Mouse (Mus musculus) neural tube, embryonic 13.5 days (tissue): Measurements from ENCODE around the gene Nfyc. TPM values are rescaled to one million over a fixed set of nuclear protein-coding genes. Genes with fewer than 3 reads are reported as not detected.

Experiments used
- ATAC-seq: fragments of 200-750 bp; cut with Nextera tagmentation; 2 replicates; pipeline ENCODE4 v1.8.0; 2017; ENCODE audit warnings: low read depth, mild to moderate bottlenecking, moderate TSS enrichment, moderate library complexity
- H3K27ac ChIP-seq: fragments of 300-500 bp; sonication (generic); replicated peaks from 2 replicates; pipeline ENCODE4 v1.5.1; 2015; ENCODE audit warnings: moderate library complexity, mild to moderate bottlenecking, inconsistent platforms
- H3K27me3 ChIP-seq: fragments of 300-500 bp; sonication (generic); 2 replicates; pipeline ENCODE4 v1.6.1; 2015; ENCODE audit warnings: mild to moderate bottlenecking, inconsistent platforms
- H3K36me3 ChIP-seq: fragments of 300-500 bp; sonication (generic); 2 replicates; pipeline ENCODE4 v1.6.1; 2015; ENCODE audit warnings: mild to moderate bottlenecking, inconsistent platforms
- H3K4me1 ChIP-seq: fragments of 300-500 bp; sonication (generic); replicated peaks from 2 replicates; pipeline ENCODE4 v1.6.1; 2015; ENCODE audit warnings: inconsistent platforms
- H3K4me2 ChIP-seq: fragments of 300-500 bp; sonication (generic); 2 replicates; pipeline ENCODE4 v1.6.1; 2015; ENCODE audit warnings: inconsistent platforms, mild to moderate bottlenecking, moderate library complexity
- H3K4me3 ChIP-seq: fragments of 300-500 bp; sonication (generic); 2 replicates; pipeline ENCODE4 v1.5.1; 2015; ENCODE audit warnings: mild to moderate bottlenecking, inconsistent platforms
- H3K9ac ChIP-seq: fragments of 300-500 bp; sonication (generic); 2 replicates; pipeline ENCODE4 v1.6.1; 2015; ENCODE audit warnings: moderate library complexity, mild to moderate bottlenecking, inconsistent platforms
- H3K9me3 ChIP-seq: fragments of 300-500 bp; sonication (generic); 2 replicates; pipeline ENCODE4 v1.6.1; 2016; ENCODE audit warnings: inconsistent platforms
- WGBS: fragments of 180-500 bp; shearing (Covaris S2); methylation state at CpG from one replicate; pipeline ENCODE4 v1.1.7; 2015; 5-methylcytosine and 5-hydroxymethylcytosine counted together
- polyA plus RNA-seq: library from polyadenylated mRNA; unstranded; fragments of >200 nt; fragmentation: Nextera tagmentation; extraction: Ambion mirVana; gene quantifications from 2 replicates; pipeline ENCODE4 v1.2.1, GENCODE M21; 2015

The Nfyc gene
- polyA plus RNA-seq, 1 experiment from 2014 or later: 86.6 TPM

DNA sequence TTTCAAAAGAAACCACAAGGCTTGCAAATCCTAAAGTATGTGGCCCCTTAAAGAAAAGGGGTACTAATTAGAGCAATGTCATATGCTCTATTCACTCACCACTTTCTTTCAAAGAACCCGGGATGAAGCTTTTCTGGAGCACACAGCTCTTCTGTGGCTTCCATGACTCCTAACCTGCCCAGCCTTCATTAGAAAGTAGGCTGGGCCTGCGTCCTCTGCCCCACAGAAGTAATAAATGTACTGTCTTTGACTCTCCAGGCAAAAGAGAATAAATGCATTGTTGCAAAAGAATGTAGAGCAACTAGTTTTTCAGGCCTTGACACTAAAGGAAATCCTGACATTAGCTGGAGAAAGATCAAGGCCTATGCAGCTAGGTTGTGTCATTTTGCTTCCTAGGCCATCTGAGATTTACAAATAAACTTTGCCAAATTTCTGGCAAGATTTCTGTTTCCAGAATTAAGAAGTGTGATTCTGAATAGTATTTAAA lies 31.6 kb downstream of the Nfyc start:
- Histone ChIP-seq H3K27me3 (no peaks in the 10 kb centered on the region), H3K9me3 (no peaks in the 10 kb centered on the region), H3K9ac (no peak overlapping the region), H3K4me3 (no peak overlapping the region), H3K27ac (no peak overlapping the region), H3K36me3 (no peaks in the 10 kb centered on the region), H3K4me2 (no peak overlapping the region), H3K4me1 (peaks cover 9% of the 10 kb centered on the region; the same call in 1 of the 2 replicates)
- no peak for ATAC-seq
- WGBS: 39% methylated on average over 2 of the region's 2 CpGs

DNA sequence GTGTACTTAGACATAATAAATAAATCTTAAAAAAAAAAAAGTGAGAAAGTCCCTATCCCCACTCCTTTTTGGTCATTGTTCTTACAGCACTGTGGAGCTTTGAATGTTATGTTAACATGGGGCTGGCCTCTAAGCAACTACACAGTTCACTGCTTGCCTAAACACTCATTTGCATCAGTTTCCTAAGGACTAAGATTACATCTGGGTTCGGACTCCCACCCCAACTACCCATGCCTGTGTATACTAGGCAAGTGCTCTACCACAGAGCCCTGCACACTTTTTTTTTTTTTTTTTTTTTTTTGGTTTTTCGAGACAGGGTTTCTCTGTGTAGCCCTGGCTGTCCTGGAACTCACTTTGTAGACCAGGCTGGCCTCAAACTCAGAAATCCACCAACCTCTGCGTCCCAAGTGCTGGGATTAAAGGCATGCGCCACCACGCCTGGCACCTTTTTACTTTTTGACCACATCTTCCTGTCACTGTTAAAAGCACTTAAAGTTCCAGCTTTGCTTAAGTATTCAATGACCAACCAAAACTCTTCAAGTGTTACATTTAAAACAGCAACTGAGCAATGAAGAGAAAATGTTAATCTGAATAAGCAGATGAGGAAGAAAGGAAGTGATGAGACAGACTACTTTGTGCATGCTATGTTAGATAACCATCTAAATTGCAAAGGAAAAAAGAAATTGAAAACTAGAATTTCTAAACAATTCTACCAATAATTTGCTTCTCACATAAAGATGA lies 33.2 kb downstream of the Nfyc start:
- 92% methylated on average over 5 of the region's 5 CpGs for WGBS

DNA sequence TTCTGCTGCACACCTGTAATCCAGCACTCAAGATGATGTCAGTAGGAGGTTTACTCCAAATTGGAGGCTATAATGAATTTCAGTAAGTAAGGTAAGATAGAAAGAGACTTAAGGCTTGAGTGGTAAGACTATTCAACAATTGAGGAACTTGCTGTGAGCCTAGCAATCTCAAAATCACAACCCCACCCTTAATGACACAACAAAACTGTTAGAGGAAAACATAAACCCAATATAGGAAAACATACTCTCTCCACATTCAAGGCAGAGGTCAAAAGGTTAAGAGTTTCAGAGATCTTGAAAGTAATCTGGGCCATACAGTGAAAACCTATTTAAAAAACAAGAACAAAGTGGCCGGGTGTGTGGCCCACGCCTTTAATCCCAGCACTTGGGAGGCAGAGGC lies 34.7 kb downstream of the Nfyc start:
- H3K4me1 ChIP-seq: peaks cover 12% of the 10 kb centered on the region
- H3K4me3 ChIP-seq: no peak overlapping the region
- no peaks in the 10 kb centered on the region for H3K9me3 ChIP-seq
- no peaks in the 10 kb centered on the region for H3K36me3 ChIP-seq
- no peak overlapping the region for H3K4me2 ChIP-seq
- 85% methylated on average over 2 of the region's 2 CpGs for WGBS
- no peaks in the 10 kb centered on the region for H3K27me3 ChIP-seq
- no peak for ATAC-seq
- H3K27ac ChIP-seq: no peak overlapping the region
- H3K9ac ChIP-seq: no peak overlapping the region

More for the DNA sequence above, 33.2 kb downstream of the Nfyc start:
- H3K27me3 ChIP-seq: no peaks in the 10 kb centered on the region
- no peaks in the 10 kb centered on the region for H3K9me3 ChIP-seq
- H3K9ac ChIP-seq: no peak overlapping the region
- no peaks in the 10 kb centered on the region for H3K36me3 ChIP-seq
- H3K4me2 ChIP-seq: no peak overlapping the region
- H3K4me3 ChIP-seq: no peak overlapping the region
- peaks cover 12% of the 10 kb centered on the region for H3K4me1 ChIP-seq
- no peak overlapping the region for H3K27ac ChIP-seq
- no peak for ATAC-seq

DNA sequence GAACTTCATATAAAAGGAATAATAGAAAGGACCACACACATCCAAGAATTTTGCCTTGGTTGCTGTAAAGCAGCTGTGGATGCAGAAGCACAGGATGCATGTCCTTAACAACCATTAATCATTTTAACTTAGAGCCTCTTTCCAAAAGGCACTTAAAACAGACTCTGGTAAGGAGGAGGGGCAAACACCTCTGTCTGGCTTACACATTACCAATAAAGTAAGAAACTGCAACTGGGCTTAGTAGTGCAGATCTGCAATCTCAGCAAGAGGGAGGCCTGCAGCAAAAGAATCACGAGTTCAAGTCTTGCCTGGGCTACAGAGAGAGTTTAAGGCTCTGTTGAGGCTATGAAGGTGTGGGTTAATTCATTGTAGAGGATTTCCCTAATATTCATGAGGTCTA lies 35.7 kb downstream of the Nfyc start:
- Histone ChIP-seq H3K4me3 (no peak overlapping the region), H3K27ac (no peak overlapping the region), H3K9me3 (no peaks in the 10 kb centered on the region), H3K4me1 (peaks cover 12% of the 10 kb centered on the region), H3K27me3 (no peaks in the 10 kb centered on the region), H3K9ac (no peak overlapping the region), H3K36me3 (peaks cover 2% of the 10 kb centered on the region; the same call in 1 of the 2 replicates), H3K4me2 (no peak overlapping the region)
- WGBS: 86% methylated on average over 1 of the region's 1 CpGs
- ATAC-seq: no peak

DNA sequence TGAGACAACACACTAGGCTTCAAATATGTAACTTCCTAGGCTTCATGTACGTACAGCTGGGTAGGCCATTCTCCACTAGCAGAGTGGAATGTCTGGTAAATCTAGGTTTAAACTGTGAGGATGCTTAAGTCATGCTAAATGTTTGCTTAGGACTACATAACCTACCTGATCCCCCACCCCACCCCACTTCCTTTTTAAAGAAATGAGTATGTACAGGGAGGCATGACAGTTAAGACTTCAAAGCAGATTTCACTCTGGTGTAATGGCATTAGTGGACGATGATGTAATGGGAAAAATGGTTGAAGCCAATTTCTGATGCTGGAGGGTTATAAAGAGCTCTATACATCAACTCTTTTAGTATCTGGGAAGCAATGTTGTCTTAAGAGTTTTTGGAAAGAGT lies 38.5 kb downstream of the Nfyc start:
- peaks cover 12% of the 10 kb centered on the region for H3K4me1 ChIP-seq
- ATAC-seq: no peak

DNA sequence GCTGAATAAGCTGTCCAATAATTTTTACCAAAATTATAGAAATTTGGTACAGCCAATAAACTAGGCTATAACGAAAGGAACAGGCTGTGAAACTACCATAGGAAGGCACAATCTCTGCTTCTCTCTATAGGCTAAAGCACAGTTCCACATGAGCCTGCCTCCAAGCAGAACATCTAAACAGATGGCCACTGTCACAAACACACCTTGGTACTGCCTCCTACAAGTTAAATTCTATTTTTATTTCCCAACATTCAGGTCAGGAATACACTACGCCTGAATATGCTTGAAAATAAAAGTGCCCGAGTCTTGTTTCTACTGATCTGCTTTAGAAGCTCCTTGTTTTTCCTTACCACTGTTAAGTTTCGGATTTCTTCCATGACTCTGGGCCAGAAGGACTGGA lies 41.3 kb downstream of the Nfyc start:
- peaks cover 49% of the 10 kb centered on the region for H3K36me3 ChIP-seq
- H3K4me3 ChIP-seq: no peak overlapping the region
- no peaks in the 10 kb centered on the region for H3K9me3 ChIP-seq
- no peaks in the 10 kb centered on the region for H3K27me3 ChIP-seq
- 95% methylated on average over 4 of the region's 4 CpGs for WGBS
- no peak overlapping the region for H3K27ac ChIP-seq
- peaks cover 4% of the 10 kb centered on the region for H3K4me1 ChIP-seq
- no peak overlapping the region for H3K4me2 ChIP-seq
- no peak for ATAC-seq
- H3K9ac ChIP-seq: no peak overlapping the region

More for the DNA sequence above, 38.5 kb downstream of the Nfyc start:
- Histone ChIP-seq H3K9me3 (no peaks in the 10 kb centered on the region), H3K4me3 (no peak overlapping the region), H3K36me3 (peaks cover 26% of the 10 kb centered on the region), H3K27ac (no peak overlapping the region), H3K9ac (no peak overlapping the region), H3K27me3 (no peaks in the 10 kb centered on the region), H3K4me2 (no peak overlapping the region)
- 88% methylated on average over 2 of the region's 2 CpGs for WGBS

DNA sequence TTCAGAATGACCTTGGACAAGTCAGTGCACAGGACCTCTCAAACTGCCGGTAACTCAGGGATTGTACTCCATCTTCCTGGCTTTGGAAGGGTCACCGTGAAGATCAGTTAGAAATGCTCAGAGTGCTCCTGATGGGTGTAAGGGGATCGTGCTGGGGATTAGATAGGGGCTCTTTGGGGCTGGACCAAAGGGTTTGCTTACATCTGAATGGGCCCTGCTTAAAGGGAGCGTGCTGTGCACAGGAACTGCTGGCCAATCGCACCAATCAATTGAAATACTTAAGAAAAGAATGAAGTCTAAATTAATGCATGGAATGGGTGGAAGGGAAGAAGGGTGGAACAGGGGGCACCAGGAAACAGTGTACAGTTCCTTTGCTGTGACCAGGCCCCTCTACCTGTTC lies 75.6 kb downstream of the Nfyc start:
- Histone ChIP-seq H3K4me1 (no peaks in the 10 kb centered on the region), H3K4me2 (no peak overlapping the region), H3K36me3 (peaks cover 44% of the 10 kb centered on the region), H3K27me3 (peaks cover 13% of the 10 kb centered on the region), H3K9me3 (no peaks in the 10 kb centered on the region), H3K27ac (no peak overlapping the region), H3K4me3 (no peak overlapping the region), H3K9ac (no peak overlapping the region)
- no peak for ATAC-seq
- WGBS: 57% methylated on average over 5 of the region's 5 CpGs

DNA sequence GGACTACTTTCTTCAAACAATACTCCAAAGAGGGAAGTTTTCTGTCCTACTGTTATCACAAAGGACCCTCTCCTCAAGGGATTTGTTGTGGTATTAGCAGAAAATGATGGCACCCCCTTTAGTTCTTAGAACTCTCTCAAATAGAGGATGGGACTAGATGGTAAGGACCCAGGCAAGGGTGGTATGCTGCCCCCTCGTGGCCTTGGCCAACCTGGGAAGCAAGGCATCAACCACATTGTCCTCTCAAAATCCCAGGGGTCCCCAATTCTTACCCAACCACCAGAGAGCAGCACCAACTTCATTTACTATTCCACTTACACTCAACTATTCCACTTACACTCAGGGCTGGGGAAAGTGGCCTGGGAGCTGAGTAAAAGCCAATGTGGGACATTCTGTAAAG lies 76.1 kb downstream of the Nfyc start:
- Histone ChIP-seq H3K27me3 (peaks cover 17% of the 10 kb centered on the region), H3K9me3 (no peaks in the 10 kb centered on the region), H3K36me3 (peaks cover 39% of the 10 kb centered on the region), H3K4me1 (no peaks in the 10 kb centered on the region), H3K27ac (no peak overlapping the region), H3K4me2 (no peak overlapping the region), H3K4me3 (no peak overlapping the region), H3K9ac (no peak overlapping the region)
- no peak for ATAC-seq
- WGBS: 0% methylated on average over 1 of the region's 1 CpGs

DNA sequence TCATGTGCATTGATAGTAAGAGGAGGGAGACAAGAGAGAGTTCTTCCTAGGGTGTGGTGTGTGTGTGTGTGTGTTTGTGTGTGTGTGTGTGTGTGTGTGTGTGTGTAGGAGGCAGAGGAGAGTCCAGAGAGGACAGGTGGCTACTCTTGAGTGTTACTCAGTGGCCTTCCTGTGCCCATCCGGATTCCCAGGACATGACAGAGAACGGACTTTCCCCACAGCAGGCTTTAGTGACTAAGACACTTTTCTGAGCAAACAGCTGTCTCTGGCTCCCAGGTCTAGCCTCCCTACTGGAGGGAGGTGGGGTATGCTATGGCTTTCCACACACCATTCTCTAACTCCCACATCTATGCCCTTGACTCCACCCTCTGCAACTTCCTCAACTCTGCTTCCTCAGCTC lies 81.8 kb downstream of the Nfyc start:
- Histone ChIP-seq H3K4me2 (no peak overlapping the region), H3K27me3 (peaks cover 72% of the 10 kb centered on the region), H3K36me3 (no peaks in the 10 kb centered on the region), H3K4me1 (peaks cover 29% of the 10 kb centered on the region), H3K9ac (no peak overlapping the region), H3K9me3 (no peaks in the 10 kb centered on the region), H3K4me3 (no peak overlapping the region), H3K27ac (no peak overlapping the region)
- 20% methylated on average over 2 of the region's 2 CpGs for WGBS
- no peak for ATAC-seq

DNA sequence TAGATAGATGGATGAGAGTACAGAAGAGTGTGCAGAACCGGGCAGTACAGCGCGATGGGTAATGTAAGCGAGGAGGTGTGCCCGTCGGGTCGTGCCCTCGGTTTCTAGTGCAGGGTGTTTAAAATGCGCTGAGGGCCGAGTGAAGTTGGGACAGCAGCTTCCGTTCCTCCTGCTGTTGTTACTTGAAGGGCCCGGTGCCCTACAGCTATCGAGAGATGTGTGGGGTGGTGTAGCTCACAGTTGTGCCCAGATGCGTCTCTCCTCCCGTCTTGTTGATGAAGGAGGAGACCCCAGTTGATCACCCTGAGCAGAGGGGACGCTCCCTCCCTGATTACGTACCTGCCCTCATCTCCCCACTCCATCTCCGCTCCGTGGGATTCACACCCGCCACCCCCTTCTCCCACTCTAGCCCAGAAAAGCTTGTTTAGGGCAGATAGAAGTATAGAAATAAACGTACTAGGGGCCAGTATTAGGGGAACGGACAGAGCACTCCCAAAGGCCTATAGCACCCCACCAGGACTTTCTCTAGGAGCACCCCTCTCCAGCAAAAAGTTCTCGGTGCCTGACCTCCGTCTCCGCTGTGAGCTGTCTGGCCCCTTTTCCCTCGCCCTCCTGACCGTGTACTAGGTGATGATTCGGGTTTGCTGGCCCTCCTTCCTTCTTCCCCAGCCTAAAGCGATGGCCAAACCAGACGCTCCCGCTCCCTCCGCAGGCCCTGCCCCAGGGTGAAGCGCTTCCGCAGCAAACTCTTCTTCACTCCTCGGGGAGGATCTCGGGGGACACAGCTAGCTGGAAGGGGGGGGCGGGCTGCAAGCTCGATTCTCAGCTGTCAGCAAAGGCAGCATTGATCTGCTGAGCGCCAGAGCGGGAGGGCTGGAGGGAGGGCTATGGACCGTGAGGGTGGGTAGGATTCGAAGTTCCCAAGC lies 83.2 kb downstream of the Nfyc start, which contains the start of gene Kcnq4:
TSS of gene Kcnq4 (minus strand) at position 672 of the 926 bp plus-strand sequence.
- Histone ChIP-seq H3K4me1 (peaks cover 29% of the 10 kb centered on the region), H3K9ac (peak within 1 kb of the TSS; percentile 81), H3K9me3 (no peaks in the 10 kb centered on the region), H3K36me3 (no peaks in the 10 kb centered on the region), H3K27me3 (peaks cover 72% of the 10 kb centered on the region), H3K4me2 (peak within 1 kb of the TSS; percentile 100), H3K27ac (no peak within 1 kb of the TSS), H3K4me3 (peak within 1 kb of the TSS; percentile 67)
- ATAC-seq: peak; percentile 2; the same call in 1 of the 2 replicates
- WGBS: 2% methylated on average over 42 of the region's 42 CpGs

DNA sequence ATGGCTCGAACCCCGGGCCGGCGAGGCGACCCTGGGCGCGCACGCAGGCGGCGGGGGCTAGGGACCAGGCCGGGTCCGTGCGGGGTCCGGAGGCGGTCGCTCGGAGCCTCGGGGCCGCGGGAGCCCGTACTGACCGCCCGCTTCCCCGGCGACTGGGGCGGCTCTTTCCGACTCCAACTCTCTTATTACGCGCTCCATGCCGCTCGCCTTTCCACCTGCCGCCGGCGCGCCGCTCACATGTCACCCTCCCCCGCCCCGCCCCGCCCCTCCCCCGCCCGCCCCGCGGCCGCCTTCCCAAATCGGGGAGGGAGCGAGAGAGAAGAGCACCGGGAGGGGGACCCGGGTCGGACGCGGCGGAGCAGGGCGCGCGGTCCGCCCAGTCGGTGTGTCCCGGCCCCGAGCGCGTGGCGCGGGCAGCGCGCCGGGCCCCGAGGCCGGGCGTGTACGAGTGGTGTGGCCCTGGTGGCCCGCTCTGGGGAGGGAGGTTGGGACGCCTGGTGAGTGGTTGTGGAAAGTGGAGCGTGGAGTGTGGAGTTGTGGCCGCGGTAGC lies 84.1 kb downstream of the Nfyc start:
- H3K9ac ChIP-seq: peak overlapping the region; percentile 81
- ATAC-seq: peak; percentile 46
- peaks cover 72% of the 10 kb centered on the region for H3K27me3 ChIP-seq
- peaks cover 29% of the 10 kb centered on the region for H3K4me1 ChIP-seq
- under 1% methylated on average over 61 of the region's 75 CpGs for WGBS
- H3K9me3 ChIP-seq: no peaks in the 10 kb centered on the region
- peak overlapping the region; percentile 67 for H3K4me3 ChIP-seq
- no peak overlapping the region for H3K27ac ChIP-seq
- H3K36me3 ChIP-seq: no peaks in the 10 kb centered on the region
- peak overlapping the region; percentile 100 for H3K4me2 ChIP-seq
